Mouse (Mus musculus): ENCODE data around the gene Dlx1.

The Dlx1 gene

DNA sequence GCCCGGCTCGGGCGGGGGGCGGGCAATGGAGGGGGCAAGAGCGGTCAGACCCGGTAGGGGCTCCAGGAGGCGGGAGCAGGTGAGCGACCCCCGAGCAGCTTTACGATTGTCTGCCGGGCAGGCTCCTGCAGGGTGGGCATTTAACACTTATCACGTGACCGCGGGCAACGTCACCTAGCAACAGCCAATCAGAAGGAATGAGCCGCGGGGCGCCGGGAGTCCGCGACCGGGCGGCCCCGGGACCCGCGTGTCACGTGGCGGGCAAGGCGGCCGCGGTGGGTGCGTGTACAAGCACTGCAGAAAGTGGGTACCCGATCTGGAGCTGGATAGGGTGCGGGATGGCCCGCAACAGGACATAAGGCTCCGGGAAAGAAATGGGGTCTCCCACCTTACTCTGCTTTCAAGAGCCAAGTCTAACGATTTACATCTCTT lies 18.7 kb downstream of the Dlx1 start, which contains the start of gene Dlx2:
Gene Dlx2, minus strand, starts transcription at position 115 of the 432 bp plus-strand sequence.
- DNase-seq = peak in 1 of 2 experiments; percentile 24

DNA sequence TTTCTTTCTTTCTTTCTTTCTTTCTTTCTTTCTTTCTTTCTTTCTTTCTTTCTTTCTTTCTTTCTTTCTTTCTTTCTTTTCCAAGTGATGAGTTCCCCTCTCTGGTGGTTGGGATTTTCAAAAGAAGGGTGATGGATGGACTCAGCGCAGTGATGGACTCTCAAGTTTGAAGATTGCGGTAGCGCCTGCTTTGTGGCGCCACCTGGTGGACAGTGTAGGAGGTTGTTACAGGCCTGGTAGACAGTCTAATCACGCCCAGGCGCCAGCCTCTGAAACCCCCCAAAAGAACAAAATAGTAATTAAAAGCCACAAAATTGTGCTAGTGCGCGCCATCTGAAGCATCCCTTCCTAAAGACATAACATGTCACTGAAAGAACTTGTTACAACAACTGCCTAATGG lies 19.9 kb downstream of the Dlx1 start:
- DNase-seq = peak; percentile 84 to 85

DNA sequence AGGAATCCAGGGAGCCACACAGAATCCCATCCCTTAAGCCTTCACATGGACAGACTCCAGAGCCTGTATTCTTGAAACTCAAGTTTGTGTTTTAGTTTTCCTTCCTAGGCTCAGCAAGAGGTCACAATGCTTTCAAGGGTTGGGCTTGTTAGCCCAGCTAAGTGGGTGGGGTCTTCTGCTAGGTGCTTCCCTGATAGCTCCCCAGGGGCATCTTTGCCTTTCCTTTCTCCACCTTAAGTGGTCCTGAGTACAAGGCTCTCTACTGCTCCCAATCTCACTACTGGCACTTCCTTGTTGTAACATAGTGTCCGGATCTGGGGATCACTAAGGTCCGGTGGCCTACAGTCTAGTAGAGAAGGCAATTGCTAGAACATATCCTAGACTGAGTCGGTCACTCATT lies 22.4 kb downstream of the Dlx1 start:
- no peak for DNase-seq

DNA sequence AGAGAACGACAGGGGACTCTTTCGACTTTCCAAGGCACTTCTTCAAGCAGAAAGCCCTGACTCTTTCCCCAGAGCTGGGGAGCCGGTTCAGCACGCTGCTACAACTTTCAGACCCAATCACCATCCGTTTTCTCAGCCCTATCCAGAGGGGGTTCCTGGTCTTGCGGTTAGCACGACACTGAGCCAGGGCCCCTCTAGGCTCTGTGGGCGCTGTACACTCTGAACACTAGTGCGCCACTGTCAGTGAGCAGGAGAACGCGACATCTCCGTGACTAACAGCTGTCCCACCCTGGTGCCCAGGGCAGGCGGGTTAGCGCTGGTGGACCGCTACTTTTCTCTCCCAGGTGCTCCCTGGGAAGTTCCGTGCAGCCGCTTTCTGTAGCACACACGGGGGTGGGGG lies 23.8 kb downstream of the Dlx1 start:
- no peak for DNase-seq

DNA sequence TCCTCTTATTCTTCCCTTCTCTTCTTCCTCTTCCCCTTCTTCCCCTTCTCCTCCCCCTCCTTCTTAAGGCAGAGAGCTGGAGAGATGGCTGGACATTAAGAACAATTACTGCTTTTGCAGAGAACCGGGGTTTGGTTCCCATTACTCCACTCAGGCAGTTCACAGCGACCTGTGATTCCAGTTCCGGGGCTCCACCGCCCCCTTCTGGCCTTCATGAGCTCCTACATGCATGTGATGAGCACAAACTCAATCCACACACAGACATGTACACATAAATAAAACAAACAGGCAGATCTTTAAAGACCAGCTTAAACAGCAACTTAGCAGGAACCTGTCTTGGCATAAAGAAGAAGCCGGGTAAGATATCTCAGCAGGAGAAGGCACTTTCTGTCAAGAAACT lies 28.2 kb downstream of the Dlx1 start:
- DNase-seq = no peak

DNA sequence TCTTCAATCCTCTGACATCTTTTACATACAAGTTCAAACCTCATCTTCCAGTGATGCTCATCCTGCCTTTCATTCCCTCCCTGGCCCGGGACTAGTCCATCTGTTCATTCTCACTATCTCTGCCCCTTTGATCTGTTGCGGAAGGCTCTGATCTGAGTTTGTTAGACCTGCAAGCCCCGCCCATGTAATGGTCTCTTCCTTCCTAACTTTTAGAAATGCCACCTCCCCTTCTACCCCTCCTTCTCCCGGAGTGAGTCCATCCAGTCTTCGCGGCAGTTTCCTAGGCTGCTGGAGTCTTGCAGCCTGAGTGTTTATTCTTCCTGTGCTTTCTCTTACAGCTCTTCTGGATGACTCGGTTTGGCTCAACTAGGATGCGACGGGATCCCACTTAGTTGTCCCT lies 38.6 kb downstream of the Dlx1 start:
- DNase-seq = no peak

DNA sequence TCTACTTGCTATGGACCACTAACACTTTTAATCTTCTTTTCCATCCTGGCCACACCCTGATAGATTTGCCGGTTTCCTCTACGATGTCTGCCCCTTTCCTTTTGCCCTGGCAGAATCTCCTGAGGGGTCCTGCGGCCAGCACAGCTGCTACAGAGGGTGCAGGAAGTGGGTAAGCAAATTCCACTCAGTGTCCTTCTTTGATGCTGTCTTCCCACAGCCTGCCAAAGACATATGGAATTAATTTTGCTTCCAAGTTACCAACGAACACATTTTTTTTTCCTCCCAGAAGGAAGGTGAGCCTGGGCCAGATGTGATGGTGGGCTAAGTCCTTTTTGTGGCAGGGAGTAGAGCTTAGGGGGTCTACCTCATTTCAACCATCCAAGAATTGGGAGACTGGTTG lies 45.8 kb downstream of the Dlx1 start:
- no peak for DNase-seq

DNA sequence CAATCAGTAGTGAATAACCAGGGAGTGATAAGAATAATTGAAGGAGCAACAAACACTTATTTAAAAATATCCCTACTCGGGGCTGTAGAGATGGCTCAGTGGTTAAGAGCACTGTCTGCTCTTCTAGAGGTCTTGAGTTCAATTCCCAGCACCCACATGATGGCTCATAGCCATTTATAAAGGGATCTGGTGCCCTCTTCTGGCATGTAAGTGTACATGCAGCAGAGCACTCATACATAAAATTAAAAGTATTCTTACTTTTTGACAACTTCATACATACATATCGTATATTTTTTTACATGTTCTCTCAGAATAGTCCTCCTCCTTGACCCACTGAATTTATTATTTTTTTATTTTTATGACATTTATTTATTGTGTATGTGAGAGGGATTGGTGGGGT lies 49.1 kb downstream of the Dlx1 start:
- no peak for DNase-seq

DNA sequence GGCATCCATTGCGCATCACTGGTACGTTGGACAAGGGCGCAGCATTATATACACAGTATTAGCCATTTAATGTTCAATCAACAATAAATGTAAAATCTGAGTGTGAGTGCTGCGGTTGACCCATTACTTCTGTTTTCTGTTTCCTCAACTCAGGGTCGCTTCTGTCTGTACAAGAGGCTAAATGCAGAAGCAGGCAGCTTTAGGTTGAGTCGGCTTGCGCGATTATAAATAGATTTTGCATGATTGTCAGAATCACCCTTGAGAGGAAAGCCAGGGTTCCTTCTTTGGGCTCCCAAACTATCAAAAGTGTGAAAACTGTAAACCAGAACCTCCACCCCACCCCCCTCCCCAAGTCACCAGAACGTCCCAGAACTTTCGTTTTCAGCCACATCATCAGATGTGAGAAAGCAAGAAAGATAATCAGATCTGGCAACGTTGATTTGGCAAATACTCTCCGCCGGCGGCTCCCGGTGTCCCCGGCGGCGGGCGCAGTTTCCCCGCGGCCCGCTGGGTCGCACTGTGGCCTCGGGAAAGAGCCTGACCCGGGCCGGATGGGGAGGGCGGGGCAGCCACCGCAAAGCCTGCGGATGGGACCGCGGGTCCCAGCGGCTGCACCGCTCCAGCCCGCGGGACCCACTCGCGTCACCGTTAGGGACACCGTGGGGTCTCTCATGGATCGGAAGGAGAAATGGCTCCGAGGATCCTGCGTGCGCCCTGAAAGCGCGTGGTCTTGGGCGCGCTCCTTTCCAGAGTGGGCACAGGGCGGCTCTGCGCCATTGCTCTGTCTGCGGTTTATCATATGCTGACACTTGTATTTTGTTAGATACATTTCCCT lies 52.9 kb downstream of the Dlx1 start:
- peak; percentile 58 to 61 for DNase-seq

DNA sequence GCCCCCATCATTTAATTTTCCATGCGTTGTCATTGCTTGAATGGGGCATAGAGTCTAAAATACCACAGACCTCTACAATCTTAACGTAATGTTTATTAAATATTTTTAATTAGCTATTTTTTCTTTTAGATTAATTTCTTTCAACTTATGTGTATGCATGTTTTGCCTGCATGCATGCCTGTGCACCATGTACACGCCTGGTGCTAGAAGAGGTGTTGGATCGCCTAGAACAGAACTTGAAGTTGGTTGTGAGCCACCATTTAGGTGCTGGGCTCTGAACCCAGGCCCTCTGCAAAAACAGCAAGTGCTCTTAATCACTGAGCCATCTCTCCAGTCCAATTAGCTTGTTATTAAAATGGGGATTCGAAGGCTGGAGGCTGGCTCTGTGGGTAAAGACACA lies 53.6 kb downstream of the Dlx1 start:
- DNase-seq = no peak

Data from B cell, adult 2 months (primary cell).